Mouse (Mus musculus) embryonic facial prominence, embryonic 11.5 days (tissue): ENCODE results near the gene Rarb. TPM values are rescaled to one million over a fixed set of nuclear protein-coding genes. Genes with fewer than 3 reads are reported as not detected.

ENCODE experiments used
- ATAC-seq: fragments of 200-750 bp; cut with Nextera tagmentation; replicated peaks from 2 replicates; pipeline ENCODE4 v1.8.0; 2017; ENCODE audit warnings: low read depth; ENCODE audit not compliant: insufficient number of reproducible peaks, low FRiP score, low TSS enrichment
- DNase-seq: peaks from one replicate; pipeline ENCODE4 v3.0.0-alpha.2; 2015; ENCODE audit warnings: low spot score
- H3K27ac ChIP-seq: fragments of 300-500 bp; sonication (generic); replicated peaks from 2 replicates; pipeline ENCODE4 v1.5.1; 2014; ENCODE audit warnings: mild to moderate bottlenecking, low read depth, low read length, control low read depth
- H3K27me3 ChIP-seq: fragments of 300-500 bp; sonication (generic); 2 replicates; pipeline ENCODE4 v1.6.1; 2014; ENCODE audit warnings: mild to moderate bottlenecking, low read length, moderate library complexity, mixed read lengths; ENCODE audit not compliant: control insufficient read depth, insufficient read depth
- H3K36me3 ChIP-seq: fragments of 300-500 bp; sonication (generic); replicated peaks from 2 replicates; pipeline ENCODE4 v1.6.1; 2014; ENCODE audit warnings: low read depth, mild to moderate bottlenecking, low read length, moderate library complexity, mixed read lengths; ENCODE audit not compliant: control insufficient read depth, insufficient read depth
- H3K4me1 ChIP-seq: fragments of 300-500 bp; sonication (generic); 2 replicates; pipeline ENCODE4 v1.6.1; 2014; ENCODE audit warnings: low read length, mixed read lengths; ENCODE audit not compliant: control insufficient read depth, insufficient read depth
- H3K4me2 ChIP-seq: fragments of 300-500 bp; sonication (generic); 2 replicates; pipeline ENCODE4 v1.6.1; 2014; ENCODE audit warnings: low read depth, mild to moderate bottlenecking, control low read depth, low read length, moderate library complexity
- H3K4me3 ChIP-seq: fragments of 300-500 bp; sonication (generic); 2 replicates; pipeline ENCODE4 v1.5.1; 2014; ENCODE audit warnings: low read depth, low read length, control low read depth
- H3K9ac ChIP-seq: fragments of 300-500 bp; sonication (generic); replicated peaks from 2 replicates; pipeline ENCODE4 v1.6.1; 2014; ENCODE audit warnings: mild to moderate bottlenecking, control low read depth, low read length
- H3K9me3 ChIP-seq: fragments of 300-500 bp; sonication (generic); replicated peaks from 2 replicates; pipeline ENCODE4 v1.6.1; 2016; ENCODE audit warnings: mild to moderate bottlenecking, low read length, inconsistent platforms, mixed read lengths; ENCODE audit not compliant: control insufficient read depth
- WGBS: fragments of 180-500 bp; shearing (Covaris S2); extraction: QIAGEN DNeasy Blood & Tissue Kit; methylation state at CpG from one replicate; pipeline ENCODE4 v1.1.7; 2014; 5-methylcytosine and 5-hydroxymethylcytosine counted together
- polyA plus RNA-seq: library from polyadenylated mRNA; unstranded; fragments of >200 nt; fragmentation: Nextera tagmentation; extraction: Ambion mirVana; gene quantifications from 2 replicates; pipeline ENCODE4 v1.2.1, GENCODE M21; 2014

Gene Rarb
- polyA plus RNA-seq, 1 experiment from 2014 or later, result 35.5 TPM

GRCm38 (mm10) chr14:16448269-16448987 is 370.5 kb downstream of the Rarb start:
- Histone ChIP-seq H3K4me2 (no peak overlapping the region), H3K9me3 (no peaks in the 10 kb centered on the region), H3K36me3 (no peaks in the 10 kb centered on the region), H3K4me3 (no peak overlapping the region), H3K27ac (no peak overlapping the region), H3K4me1 (no peaks in the 10 kb centered on the region), H3K27me3 (no peaks in the 10 kb centered on the region), H3K9ac (no peak overlapping the region)
- peak; percentile 91 for ATAC-seq
- WGBS, result 65% methylated on average over 4 of the region's 4 CpGs
- peak; percentile 40 for DNase-seq

- no peak overlapping the region for H3K4me3 ChIP-seq
- DNase-seq (peak; percentile 49), ATAC-seq (no peak)
- no peaks in the 10 kb centered on the region for H3K9me3 ChIP-seq
- WGBS, result 42% methylated on average over 3 of the region's 3 CpGs
- H3K27ac ChIP-seq, result no peak overlapping the region
- no peak overlapping the region for H3K4me2 ChIP-seq
- H3K36me3 ChIP-seq, result no peaks in the 10 kb centered on the region
- no peaks in the 10 kb centered on the region for H3K27me3 ChIP-seq
- H3K4me1 ChIP-seq, result no peaks in the 10 kb centered on the region
- H3K9ac ChIP-seq, result no peak overlapping the region
Observed at GRCm38 (mm10) chr14:16447587-16447986, 371.4 kb downstream of the Rarb start.

- H3K27ac ChIP-seq, result no peak overlapping the region
- WGBS, result 70% methylated on average over 4 of the region's 4 CpGs
- no peak overlapping the region for H3K4me3 ChIP-seq
- H3K4me2 ChIP-seq, result no peak overlapping the region
- H3K9me3 ChIP-seq, result no peaks in the 10 kb centered on the region
- H3K27me3 ChIP-seq, result no peaks in the 10 kb centered on the region
- H3K36me3 ChIP-seq, result no peaks in the 10 kb centered on the region
- H3K4me1 ChIP-seq, result no peaks in the 10 kb centered on the region
- no peak overlapping the region for H3K9ac ChIP-seq
- DNase-seq (no peak), ATAC-seq (no peak)
Observed at GRCm38 (mm10) chr14:16444859-16445258, 374.1 kb downstream of the Rarb start.

- ATAC-seq (no peak), DNase-seq (no peak)
- Histone ChIP-seq H3K4me1 (no peaks in the 10 kb centered on the region), H3K27ac (no peak overlapping the region), H3K4me2 (no peak overlapping the region), H3K27me3 (no peaks in the 10 kb centered on the region), H3K9me3 (no peaks in the 10 kb centered on the region), H3K4me3 (no peak overlapping the region), H3K9ac (no peak overlapping the region), H3K36me3 (no peaks in the 10 kb centered on the region)
- WGBS, result 78% methylated on average over 6 of the region's 6 CpGs
Observed at GRCm38 (mm10) chr14:16439385-16440126, 379.4 kb downstream of the Rarb start.

- Histone ChIP-seq H3K4me3 (no peak overlapping the region), H3K27me3 (no peaks in the 10 kb centered on the region), H3K4me2 (no peak overlapping the region), H3K9ac (no peak overlapping the region), H3K27ac (no peak overlapping the region), H3K36me3 (no peaks in the 10 kb centered on the region), H3K4me1 (no peaks in the 10 kb centered on the region), H3K9me3 (no peaks in the 10 kb centered on the region)
- 91% methylated on average over 4 of the region's 4 CpGs for WGBS
- no peak for ATAC-seq
- no peak for DNase-seq
Observed at GRCm38 (mm10) chr14:16437386-16437785, 381.6 kb downstream of the Rarb start.

GRCm38 (mm10) chr14:16434396-16435171 is 384.4 kb downstream of the Rarb start:
- no peak overlapping the region for H3K4me2 ChIP-seq
- H3K9ac ChIP-seq, result no peak overlapping the region
- DNase-seq, result peak; percentile 76
- WGBS, result 55% methylated on average over 3 of the region's 3 CpGs
- no peaks in the 10 kb centered on the region for H3K27me3 ChIP-seq
- H3K36me3 ChIP-seq, result no peaks in the 10 kb centered on the region; the same call in 1 of the 2 replicates
- H3K4me3 ChIP-seq, result no peak overlapping the region
- no peak overlapping the region for H3K27ac ChIP-seq
- H3K9me3 ChIP-seq, result no peaks in the 10 kb centered on the region
- H3K4me1 ChIP-seq, result no peaks in the 10 kb centered on the region
- ATAC-seq, result no peak

GRCm38 (mm10) chr14:16433206-16433605 is 385.8 kb downstream of the Rarb start:
- Histone ChIP-seq H3K27me3 (no peaks in the 10 kb centered on the region), H3K9me3 (no peaks in the 10 kb centered on the region), H3K9ac (no peak overlapping the region), H3K4me3 (no peak overlapping the region), H3K36me3 (no peaks in the 10 kb centered on the region; the same call in 1 of the 2 replicates), H3K4me2 (no peak overlapping the region), H3K27ac (no peak overlapping the region), H3K4me1 (no peaks in the 10 kb centered on the region)
- peak; percentile 22 for DNase-seq
- ATAC-seq, result 0 out of 2 replicates have a peak, but pooled peaks have one; percentile 15
- 53% methylated on average over 2 of the region's 2 CpGs for WGBS
